Mouse (Mus musculus) midbrain, postnatal 0 days (tissue): ENCODE data around the gene Ift122. TPM values are rescaled to one million over a fixed set of nuclear protein-coding genes. Genes with fewer than 3 reads are reported as not detected.
"Not testable (repeated sequence)": the region's sequence is repeated elsewhere in the genome, so short reads cannot be mapped to it uniquely, and the experiment has no call there.

Experiments used
- ATAC-seq: fragments of 200-750 bp; cut with Nextera tagmentation; 2 replicates; pipeline ENCODE4 v1.8.0; 2017; ENCODE audit warnings: moderate number of reproducible peaks, mild to moderate bottlenecking, moderate TSS enrichment, moderate library complexity; ENCODE audit not compliant: low FRiP score
- DNase-seq: peaks from one replicate; pipeline ENCODE4 v3.0.0-alpha.2; 2015; ENCODE audit warnings: low spot score
- H3K27ac ChIP-seq: fragments of 300-500 bp; sonication (generic); 2 replicates; pipeline ENCODE4 v1.5.1; 2014; ENCODE audit warnings: low read depth, mild to moderate bottlenecking, low read length, mixed read lengths
- H3K27me3 ChIP-seq: fragments of 300-500 bp; sonication (generic); 2 replicates; pipeline ENCODE4 v1.6.1; 2014; ENCODE audit warnings: low read length, control low read depth, mixed read lengths; ENCODE audit not compliant: insufficient read depth
- H3K36me3 ChIP-seq: fragments of 300-500 bp; sonication (generic); 2 replicates; pipeline ENCODE4 v1.6.1; 2014; ENCODE audit warnings: low read length, control low read depth, mixed read lengths; ENCODE audit not compliant: insufficient read depth
- H3K4me1 ChIP-seq: fragments of 300-500 bp; sonication (generic); 2 replicates; pipeline ENCODE4 v1.6.1; 2014; ENCODE audit warnings: mild to moderate bottlenecking, control low read depth, antibody characterized with exemption, low read length, mixed read lengths; ENCODE audit not compliant: insufficient read depth
- H3K4me2 ChIP-seq: fragments of 300-500 bp; sonication (generic); 2 replicates; pipeline ENCODE4 v1.6.1; 2014; ENCODE audit warnings: low read depth, mild to moderate bottlenecking, low read length, mixed read lengths; ENCODE audit not compliant: poor library complexity, severe bottlenecking
- H3K4me3 ChIP-seq: fragments of 300-500 bp; sonication (generic); 2 replicates; pipeline ENCODE4 v1.5.1; 2014; ENCODE audit warnings: low read depth, mild to moderate bottlenecking, low read length, moderate library complexity
- H3K9ac ChIP-seq: fragments of 300-500 bp; sonication (generic); replicated peaks from 2 replicates; pipeline ENCODE4 v1.6.1; 2014; ENCODE audit warnings: mild to moderate bottlenecking, low read length, moderate library complexity, mixed read lengths; ENCODE audit not compliant: poor library complexity, severe bottlenecking
- H3K9me3 ChIP-seq: fragments of 300-500 bp; sonication (generic); 2 replicates; pipeline ENCODE4 v1.6.1; 2016; ENCODE audit warnings: low read length, control low read depth
- CTCF ChIP-seq: IDR thresholded peaks from 2 replicates; pipeline ENCODE4 v1.5.1; 2016; ENCODE audit warnings: antibody characterized with exemption, mild to moderate bottlenecking
- WGBS: fragments of 180-500 bp; shearing (Covaris S2); extraction: QIAGEN DNeasy Blood & Tissue Kit; methylation state at CpG from one replicate; pipeline ENCODE4 v1.1.7; 2014; 5-methylcytosine and 5-hydroxymethylcytosine counted together
- polyA plus RNA-seq: library from polyadenylated mRNA; unstranded; fragments of >200 nt; fragmentation: Nextera tagmentation; extraction: Ambion mirVana; gene quantifications from 2 replicates; pipeline ENCODE4 v1.2.1, GENCODE M21; 2015
- total RNA-seq: library from RNA; depleted of rRNA; stranded (reverse); fragments of >200 nt; gene quantifications from 2 replicates; pipeline ENCODE4 v1.2.3, GENCODE M21; 2014

Ift122 gene
- total and polyA plus RNA-seq, 2 experiments from 2014 or later: 24.3 to 31.7 TPM

GRCm38 (mm10) chr6:115863340-115863841, 10.1 kb downstream of the Ift122 start:
- no peak for TF ChIP-seq CTCF
- DNase-seq (no peak), ATAC-seq (no peak)
- Histone ChIP-seq H3K9me3 (no peaks in the 10 kb centered on the region), H3K27ac (no peak overlapping the region), H3K4me1 (no peaks in the 10 kb centered on the region), H3K4me3 (no peak overlapping the region), H3K4me2 (no peak overlapping the region), H3K27me3 (no peaks in the 10 kb centered on the region), H3K9ac (no peak overlapping the region), H3K36me3 (peaks cover 12% of the 10 kb centered on the region; the same call in 1 of the 2 replicates)
- 74% methylated on average over 7 of the region's 7 CpGs for WGBS

GRCm38 (mm10) chr6:115865246-115865645, 12.0 kb downstream of the Ift122 start:
- Histone ChIP-seq H3K4me1 (no peaks in the 10 kb centered on the region), H3K4me3 (no peak overlapping the region), H3K36me3 (peaks cover 12% of the 10 kb centered on the region; the same call in 1 of the 2 replicates), H3K4me2 (no peak overlapping the region), H3K27me3 (no peaks in the 10 kb centered on the region), H3K27ac (no peak overlapping the region), H3K9ac (no peak overlapping the region), H3K9me3 (no peaks in the 10 kb centered on the region)
- no peak for TF ChIP-seq CTCF
- WGBS: 94% methylated on average over 4 of the region's 4 CpGs
- DNase-seq (no peak), ATAC-seq (no peak)

DNA sequence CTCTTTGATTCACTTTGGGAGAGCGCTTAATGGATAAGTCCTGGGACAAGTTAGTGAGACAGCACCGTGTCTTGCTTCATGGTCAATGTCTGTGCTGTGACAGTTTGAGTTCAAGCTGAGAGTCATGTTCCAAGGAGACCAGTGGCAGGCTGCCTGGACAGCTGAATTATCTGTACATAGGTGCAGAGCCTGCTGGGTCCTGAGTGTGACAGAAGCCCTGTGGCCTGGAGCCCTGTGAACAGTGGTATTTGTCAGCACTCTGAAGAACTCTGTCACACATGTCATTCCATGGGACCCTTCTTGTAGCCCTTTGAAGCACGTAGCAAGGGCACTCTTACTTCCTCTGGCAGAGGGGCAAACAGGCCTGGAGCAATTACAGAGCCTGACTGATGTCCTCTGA, 13.9 kb downstream of the Ift122 start:
- no CpG with 5 or more reads among the region's 3 CpGs for WGBS
- H3K27ac ChIP-seq, H3K4me3 ChIP-seq, H3K27me3 ChIP-seq, H3K9ac ChIP-seq, DNase-seq, H3K4me1 ChIP-seq, H3K4me2 ChIP-seq, H3K9me3 ChIP-seq, ATAC-seq: not testable (repeated sequence)
- peaks cover 12% of the 10 kb centered on the region; the same call in 1 of the 2 replicates for H3K36me3 ChIP-seq

DNA sequence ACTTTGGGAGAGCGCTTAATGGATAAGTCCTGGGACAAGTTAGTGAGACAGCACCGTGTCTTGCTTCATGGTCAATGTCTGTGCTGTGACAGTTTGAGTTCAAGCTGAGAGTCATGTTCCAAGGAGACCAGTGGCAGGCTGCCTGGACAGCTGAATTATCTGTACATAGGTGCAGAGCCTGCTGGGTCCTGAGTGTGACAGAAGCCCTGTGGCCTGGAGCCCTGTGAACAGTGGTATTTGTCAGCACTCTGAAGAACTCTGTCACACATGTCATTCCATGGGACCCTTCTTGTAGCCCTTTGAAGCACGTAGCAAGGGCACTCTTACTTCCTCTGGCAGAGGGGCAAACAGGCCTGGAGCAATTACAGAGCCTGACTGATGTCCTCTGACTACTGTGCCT, 18.0 kb downstream of the Ift122 start:
- no CpG with 5 or more reads among the region's 3 CpGs for WGBS
- H3K27ac ChIP-seq, ATAC-seq, H3K4me2 ChIP-seq, DNase-seq, H3K27me3 ChIP-seq, H3K9ac ChIP-seq, H3K4me1 ChIP-seq, H3K36me3 ChIP-seq, H3K4me3 ChIP-seq, H3K9me3 ChIP-seq: not testable (repeated sequence)

DNA sequence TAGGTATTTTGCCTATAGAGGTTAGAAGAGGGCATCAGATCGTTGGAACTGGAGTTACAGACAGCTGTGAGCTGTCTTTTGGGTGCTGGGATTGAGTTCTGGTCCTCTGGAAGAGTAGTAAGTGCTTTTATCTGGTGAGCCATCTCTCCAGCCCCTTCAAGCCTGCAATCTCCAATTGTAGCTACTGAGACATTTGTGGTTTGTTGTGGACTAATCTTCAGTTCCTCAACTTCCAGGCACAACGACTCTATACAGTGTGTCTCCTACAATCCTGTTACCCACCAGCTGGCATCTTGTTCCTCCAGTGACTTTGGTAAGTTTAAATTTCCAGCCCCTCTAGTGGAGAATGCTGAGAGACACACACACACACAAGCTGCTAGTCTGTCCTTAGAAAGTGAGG, 24.0 kb downstream of the Ift122 start:
- Histone ChIP-seq H3K4me3 (no peak overlapping the region), H3K4me1 (no peaks in the 10 kb centered on the region), H3K27ac (no peak overlapping the region), H3K36me3 (peaks cover 37% of the 10 kb centered on the region), H3K27me3 (no peaks in the 10 kb centered on the region), H3K9me3 (no peaks in the 10 kb centered on the region), H3K4me2 (no peak overlapping the region), H3K9ac (no peak overlapping the region)
- WGBS: 95% methylated on average over 2 of the region's 2 CpGs
- ATAC-seq (no peak), DNase-seq (no peak)
- TF ChIP-seq CTCF: no peak

- no peak for ATAC-seq
- peaks cover 44% of the 10 kb centered on the region for H3K36me3 ChIP-seq
Observed at GRCm38 (mm10) chr6:115878694-115879093, 25.4 kb downstream of the Ift122 start.

More at GRCm38 (mm10) chr6:115878694-115879093, 25.4 kb downstream of the Ift122 start:
- no peak for TF ChIP-seq CTCF
- no peaks in the 10 kb centered on the region for H3K4me1 ChIP-seq
- no peak for DNase-seq
- no peak overlapping the region for H3K4me2 ChIP-seq
- WGBS: 87% methylated on average over 6 of the region's 6 CpGs
- H3K9me3 ChIP-seq: no peaks in the 10 kb centered on the region
- H3K4me3 ChIP-seq: no peak overlapping the region
- no peak overlapping the region for H3K27ac ChIP-seq
- H3K9ac ChIP-seq: no peak overlapping the region
- no peaks in the 10 kb centered on the region for H3K27me3 ChIP-seq
